Mouse (Mus musculus): Measurements from ENCODE around the gene Chka. TPM values are rescaled to one million over a fixed set of nuclear protein-coding genes. Genes with fewer than 3 reads are reported as not detected.

The Chka gene
- polyA plus RNA-seq, 1 experiment, result 35.5 TPM

- Histone ChIP-seq H3K79me2 (ENCODE audit: control insufficient read depth, insufficient read depth) (no peaks in the 10 kb centered on the region), H3K36me3 (ENCODE audit: control insufficient read depth, insufficient read depth) (peaks cover 5% of the 10 kb centered on the region), H3K4me2 (ENCODE audit: low read depth) (no peak overlapping the region), H3K27me3 (ENCODE audit: control insufficient read depth, insufficient read depth, insufficient read length) (no peaks in the 10 kb centered on the region), H3ac (ENCODE audit: control insufficient read depth, insufficient read length) (no peak overlapping the region), H3K4me3 (no peak overlapping the region)
- no peak for TF ChIP-seq E2F4 (IDR thresholded peaks at IDR 0.05; ENCODE audit: insufficient read depth)
- TF ChIP-seq CEBPB (IDR thresholded peaks at IDR 0.05; ENCODE audit: insufficient read depth, poor library complexity, severe bottlenecking), result no peak
Measured at GRCm38 (mm10) chr19:3819080-3819479, 32.5 kb upstream of the Chka start.

DNA sequence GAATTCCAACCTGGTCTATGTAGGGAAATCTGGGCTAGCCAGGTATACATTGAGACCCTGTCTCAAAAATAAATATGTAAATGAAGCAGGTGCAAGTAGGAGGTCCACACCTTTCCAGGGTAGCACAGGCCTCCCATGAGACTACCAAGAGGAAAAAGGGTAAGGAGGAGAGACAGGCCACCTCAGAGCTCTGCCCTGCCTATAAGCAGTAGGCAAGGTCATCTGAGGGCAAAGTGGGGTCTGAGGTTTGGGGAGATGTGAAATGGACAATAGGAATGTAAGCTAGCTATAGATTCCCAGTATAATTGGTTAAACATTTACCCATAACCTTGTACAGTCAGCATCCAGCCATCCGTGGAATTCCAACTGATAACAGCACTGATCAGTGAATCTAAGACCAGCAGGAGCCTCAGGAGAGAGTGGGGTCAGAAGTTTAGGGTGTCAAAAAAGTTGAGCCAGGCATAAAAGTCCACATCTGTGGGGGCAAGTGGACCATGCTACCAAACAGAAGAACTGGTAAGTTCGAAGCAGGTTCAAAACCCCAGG, 31.6 kb upstream of the Chka start:
- H3K4me3 ChIP-seq, result no peak overlapping the region
- no peak overlapping the region for H3ac ChIP-seq (ENCODE audit: control insufficient read depth, insufficient read length)
- H3K79me2 ChIP-seq (ENCODE audit: control insufficient read depth, insufficient read depth), result no peaks in the 10 kb centered on the region
- no peak for TF ChIP-seq E2F4 (IDR thresholded peaks at IDR 0.05; ENCODE audit: insufficient read depth)
- TF ChIP-seq CEBPB (IDR thresholded peaks at IDR 0.05; ENCODE audit: insufficient read depth, poor library complexity, severe bottlenecking), result no peak
- TF ChIP-seq MYOD1 (IDR thresholded peaks at IDR 0.05; ENCODE audit: control insufficient read depth in 1 of 3, insufficient read length in 2 of 3, low read depth in 2 of 3), result no peak
- no peak for TF ChIP-seq MYOG (IDR thresholded peaks at IDR 0.05; ENCODE audit: control insufficient read depth in 1 of 3, insufficient read depth in 1 of 3, insufficient read length in 2 of 3, low read depth in 2 of 3)
- TF ChIP-seq TCF12 (IDR thresholded peaks at IDR 0.05; ENCODE audit: insufficient read depth, poor library complexity, severe bottlenecking), result no peak
- no peak for TF ChIP-seq USF1 (IDR thresholded peaks at IDR 0.05; ENCODE audit: low read depth)
- TF ChIP-seq POLR2AphosphoS2 (IDR thresholded peaks at IDR 0.05; ENCODE audit: insufficient read length, low read depth), result no peak
- no peak for TF ChIP-seq MAX (IDR thresholded peaks at IDR 0.05; ENCODE audit: low read depth)
- no peaks in the 10 kb centered on the region for H3K27me3 ChIP-seq (ENCODE audit: control insufficient read depth, insufficient read depth, insufficient read length)
- H3K4me2 ChIP-seq (ENCODE audit: low read depth), result no peak overlapping the region
- H3K36me3 ChIP-seq (ENCODE audit: control insufficient read depth, insufficient read depth), result peaks cover 5% of the 10 kb centered on the region

- TF ChIP-seq SRF (IDR thresholded peaks at IDR 0.05; ENCODE audit: control insufficient read depth, insufficient read length, low read depth) (no peak), TCF3 (IDR thresholded peaks at IDR 0.05; ENCODE audit: insufficient read length, low read depth) (no peak), USF1 (IDR thresholded peaks at IDR 0.05; ENCODE audit: low read depth) (no peak), E2F4 (IDR thresholded peaks at IDR 0.05; ENCODE audit: insufficient read depth) (no peak), MYOD1 (IDR thresholded peaks at IDR 0.05; ENCODE audit: control insufficient read depth in 1 of 3, insufficient read length in 2 of 3, low read depth in 2 of 3) (no peak)
- H3K27me3 ChIP-seq (ENCODE audit: control insufficient read depth, insufficient read depth, insufficient read length), result no peaks in the 10 kb centered on the region
Measured at GRCm38 (mm10) chr19:3825044-3825443, 26.5 kb upstream of the Chka start.

GRCm38 (mm10) chr19:3829863-3830262, 21.7 kb upstream of the Chka start:
- H3ac ChIP-seq (ENCODE audit: control insufficient read depth, insufficient read length), result no peak overlapping the region
- H3K4me2 ChIP-seq (ENCODE audit: low read depth), result no peak overlapping the region
- H3K36me3 ChIP-seq (ENCODE audit: control insufficient read depth, insufficient read depth), result no peaks in the 10 kb centered on the region
- H3K4me3 ChIP-seq, result no peak overlapping the region
- H3K79me2 ChIP-seq (ENCODE audit: control insufficient read depth, insufficient read depth), result no peaks in the 10 kb centered on the region
- H3K27me3 ChIP-seq (ENCODE audit: control insufficient read depth, insufficient read depth, insufficient read length), result no peaks in the 10 kb centered on the region
- TF ChIP-seq TCF12 (IDR thresholded peaks at IDR 0.05; ENCODE audit: insufficient read depth, poor library complexity, severe bottlenecking), result no peak
- no peak for TF ChIP-seq MYOD1 (IDR thresholded peaks at IDR 0.05; ENCODE audit: control insufficient read depth in 1 of 3, insufficient read length in 2 of 3, low read depth in 2 of 3)
- TF ChIP-seq TCF3 (IDR thresholded peaks at IDR 0.05; ENCODE audit: insufficient read length, low read depth), result no peak
- TF ChIP-seq MYOG (IDR thresholded peaks at IDR 0.05; ENCODE audit: control insufficient read depth in 1 of 3, insufficient read depth in 1 of 3, insufficient read length in 2 of 3, low read depth in 2 of 3), result no peak
- no peak for TF ChIP-seq POLR2AphosphoS2 (IDR thresholded peaks at IDR 0.05; ENCODE audit: insufficient read length, low read depth)
- TF ChIP-seq POLR2A (IDR thresholded peaks at IDR 0.05; ENCODE audit: insufficient read length, low read depth), result no peak
- TF ChIP-seq E2F4 (IDR thresholded peaks at IDR 0.05; ENCODE audit: insufficient read depth), result no peak
- no peak for TF ChIP-seq CEBPB (IDR thresholded peaks at IDR 0.05; ENCODE audit: insufficient read depth, poor library complexity, severe bottlenecking)
- no peak for TF ChIP-seq SRF (IDR thresholded peaks at IDR 0.05; ENCODE audit: control insufficient read depth, insufficient read length, low read depth)
- TF ChIP-seq REST (IDR thresholded peaks at IDR 0.05; ENCODE audit: insufficient read depth, insufficient read length), result no peak
- TF ChIP-seq MAX (IDR thresholded peaks at IDR 0.05; ENCODE audit: low read depth), result no peak
- TF ChIP-seq USF1 (IDR thresholded peaks at IDR 0.05; ENCODE audit: low read depth), result no peak

More at GRCm38 (mm10) chr19:3825044-3825443, 26.5 kb upstream of the Chka start:
- Histone ChIP-seq H3K4me3 (no peak overlapping the region), H3ac (ENCODE audit: control insufficient read depth, insufficient read length) (no peak overlapping the region), H3K36me3 (ENCODE audit: control insufficient read depth, insufficient read depth) (no peaks in the 10 kb centered on the region), H3K4me2 (ENCODE audit: low read depth) (no peak overlapping the region), H3K79me2 (ENCODE audit: control insufficient read depth, insufficient read depth) (no peaks in the 10 kb centered on the region)

DNA sequence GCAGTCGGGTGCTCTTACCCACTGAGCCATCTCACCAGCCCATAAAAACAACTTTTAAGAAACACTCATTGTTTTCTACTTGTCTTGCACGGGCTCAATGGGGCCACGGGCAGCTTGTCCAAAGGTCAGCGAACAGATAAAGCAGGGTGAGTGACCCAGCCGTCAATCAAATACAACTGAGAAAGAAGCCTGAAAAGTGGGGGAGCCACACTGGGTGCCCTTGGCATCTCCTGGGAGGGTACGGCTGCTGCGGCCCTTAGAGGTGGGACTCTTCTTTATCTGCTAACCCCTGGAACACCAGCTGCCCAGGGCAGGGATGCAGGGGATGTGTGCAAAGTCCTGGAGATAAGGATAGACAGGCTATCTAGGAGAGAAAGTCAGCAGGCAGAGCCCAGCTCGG, 19.9 kb upstream of the Chka start:
- H3K4me2 ChIP-seq (ENCODE audit: low read depth), result no peak overlapping the region
- no peaks in the 10 kb centered on the region for H3K79me2 ChIP-seq (ENCODE audit: control insufficient read depth, insufficient read depth)
- H3K27me3 ChIP-seq (ENCODE audit: control insufficient read depth, insufficient read depth, insufficient read length), result no peaks in the 10 kb centered on the region
- no peak overlapping the region for H3ac ChIP-seq (ENCODE audit: control insufficient read depth, insufficient read length)
- no peak overlapping the region for H3K4me3 ChIP-seq
- H3K36me3 ChIP-seq (ENCODE audit: control insufficient read depth, insufficient read depth), result no peaks in the 10 kb centered on the region
- no peak for TF ChIP-seq MYOG (IDR thresholded peaks at IDR 0.05; ENCODE audit: control insufficient read depth in 1 of 3, insufficient read depth in 1 of 3, insufficient read length in 2 of 3, low read depth in 2 of 3)
- TF ChIP-seq MAX (IDR thresholded peaks at IDR 0.05; ENCODE audit: low read depth), result no peak
- TF ChIP-seq TCF12 (IDR thresholded peaks at IDR 0.05; ENCODE audit: insufficient read depth, poor library complexity, severe bottlenecking), result no peak
- no peak for TF ChIP-seq CEBPB (IDR thresholded peaks at IDR 0.05; ENCODE audit: insufficient read depth, poor library complexity, severe bottlenecking)
- TF ChIP-seq POLR2AphosphoS2 (IDR thresholded peaks at IDR 0.05; ENCODE audit: insufficient read length, low read depth), result no peak
- no peak for TF ChIP-seq POLR2A (IDR thresholded peaks at IDR 0.05; ENCODE audit: insufficient read length, low read depth)
- no peak for TF ChIP-seq SRF (IDR thresholded peaks at IDR 0.05; ENCODE audit: control insufficient read depth, insufficient read length, low read depth)
